Mouse (Mus musculus) forebrain, embryonic 13.5 days (tissue): Measurements from ENCODE around the gene Lct. TPM values are rescaled to one million over a fixed set of nuclear protein-coding genes. Genes with fewer than 3 reads are reported as not detected.
"Not testable (repeated sequence)": the region's sequence is repeated elsewhere in the genome, so short reads cannot be mapped to it uniquely, and the experiment has no call there.

Experiments
- ATAC-seq: fragments of 200-750 bp; cut with Nextera tagmentation; 2 replicates; pipeline ENCODE4 v1.8.0; 2017
- H3K27ac ChIP-seq: fragments of 300-500 bp; sonication (generic); 2 replicates; pipeline ENCODE4 v1.5.1; 2015; ENCODE audit warnings: inconsistent platforms, mild to moderate bottlenecking, moderate library complexity
- H3K27me3 ChIP-seq: fragments of 300-500 bp; sonication (generic); 2 replicates; pipeline ENCODE4 v1.6.1; 2015; ENCODE audit warnings: mild to moderate bottlenecking, inconsistent platforms
- H3K36me3 ChIP-seq: fragments of 300-500 bp; sonication (generic); 2 replicates; pipeline ENCODE4 v1.6.1; 2015; ENCODE audit warnings: mild to moderate bottlenecking, inconsistent platforms; ENCODE audit not compliant: poor library complexity, severe bottlenecking
- H3K4me1 ChIP-seq: fragments of 300-500 bp; sonication (generic); 2 replicates; pipeline ENCODE4 v1.6.1; 2015; ENCODE audit warnings: inconsistent platforms
- H3K4me2 ChIP-seq: fragments of 300-500 bp; sonication (generic); 2 replicates; pipeline ENCODE4 v1.6.1; 2015; ENCODE audit warnings: inconsistent platforms, mild to moderate bottlenecking, moderate library complexity
- H3K4me3 ChIP-seq: fragments of 300-500 bp; sonication (generic); 2 replicates; pipeline ENCODE4 v1.5.1; 2015; ENCODE audit warnings: mild to moderate bottlenecking, inconsistent platforms
- H3K9ac ChIP-seq: fragments of 300-500 bp; sonication (generic); 2 replicates; pipeline ENCODE4 v1.6.1; 2015; ENCODE audit warnings: mild to moderate bottlenecking, inconsistent platforms
- H3K9me3 ChIP-seq: fragments of 300-500 bp; sonication (generic); replicated peaks from 2 replicates; pipeline ENCODE4 v1.6.1; 2016; ENCODE audit warnings: inconsistent platforms
- WGBS: fragments of 180-500 bp; shearing (Covaris S2); methylation state at CpG from one replicate; pipeline ENCODE4 v1.1.7; 2015; 5-methylcytosine and 5-hydroxymethylcytosine counted together
- polyA plus RNA-seq: library from polyadenylated mRNA; unstranded; fragments of >200 nt; fragmentation: Nextera tagmentation; extraction: Ambion mirVana; gene quantifications from 2 replicates; pipeline ENCODE4 v1.2.1, GENCODE M21; 2015

Lct gene
- polyA plus RNA-seq, 1 experiment from 2014 or later = 0.10 TPM

DNA sequence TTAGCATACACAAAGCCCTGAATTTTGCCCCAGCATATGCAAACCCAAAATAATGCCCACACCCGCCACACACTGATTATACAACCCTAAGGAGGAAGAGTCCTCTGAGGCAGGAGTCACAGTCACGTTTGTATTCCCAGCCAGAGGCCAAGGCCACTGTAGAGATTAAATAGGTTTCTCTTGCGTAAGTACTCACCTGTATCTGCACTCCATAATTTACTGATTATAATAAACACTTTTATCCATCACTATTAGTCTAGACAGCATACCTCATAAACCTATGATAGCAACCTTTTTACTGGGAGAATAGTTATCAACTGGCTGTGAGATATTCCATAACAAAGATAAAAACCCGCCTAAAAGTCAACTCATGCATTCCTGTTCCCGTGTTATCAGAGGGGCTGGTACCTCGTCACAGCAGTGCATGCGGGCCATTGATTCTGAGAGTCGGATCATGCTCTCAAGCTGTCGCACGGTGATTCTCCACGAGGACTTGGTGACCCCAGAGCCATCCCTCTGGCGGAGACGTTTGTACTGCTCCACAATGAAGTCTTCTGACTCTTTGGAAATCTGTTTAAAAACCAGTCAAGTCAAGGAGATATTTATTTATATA lies 9.7 kb upstream of the Lct start:
- Histone ChIP-seq H3K4me3 (no peak overlapping the region), H3K27me3 (no peaks in the 10 kb centered on the region), H3K9ac (no peak overlapping the region), H3K9me3 (no peaks in the 10 kb centered on the region), H3K4me1 (no peaks in the 10 kb centered on the region), H3K36me3 (peaks cover 80% of the 10 kb centered on the region), H3K4me2 (no peak overlapping the region), H3K27ac (no peak overlapping the region)
- no peak for ATAC-seq
- 94% methylated on average over 13 of the region's 13 CpGs for WGBS

DNA sequence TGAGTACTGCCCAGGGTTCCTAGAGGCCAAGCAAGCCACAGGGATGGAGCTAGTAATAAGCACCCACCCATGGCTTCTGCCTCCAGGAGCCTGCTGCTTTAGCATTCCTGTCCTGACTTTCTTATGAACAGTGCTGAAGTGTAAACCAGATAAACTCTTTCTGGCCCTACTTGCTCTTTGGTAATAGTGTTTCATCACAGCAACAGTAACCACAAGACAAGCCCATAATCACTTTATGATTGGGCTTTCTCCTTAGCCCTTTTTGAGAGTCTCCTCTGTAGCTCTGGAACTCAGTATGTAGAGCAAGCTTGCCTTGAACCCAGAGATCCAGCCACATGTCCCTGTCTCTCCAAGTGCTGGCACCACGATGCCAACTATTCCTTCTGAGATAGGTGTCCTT lies 2.2 kb upstream of the Lct start:
- H3K4me3 ChIP-seq = no peak overlapping the region
- no peak overlapping the region for H3K27ac ChIP-seq
- peaks cover 82% of the 10 kb centered on the region for H3K36me3 ChIP-seq
- WGBS = 97% methylated on average over 1 of the region's 1 CpGs
- H3K4me2 ChIP-seq = no peak overlapping the region
- no peaks in the 10 kb centered on the region for H3K27me3 ChIP-seq
- no peaks in the 10 kb centered on the region for H3K4me1 ChIP-seq
- no peak for ATAC-seq
- no peak overlapping the region for H3K9ac ChIP-seq
- H3K9me3 ChIP-seq = no peaks in the 10 kb centered on the region

DNA sequence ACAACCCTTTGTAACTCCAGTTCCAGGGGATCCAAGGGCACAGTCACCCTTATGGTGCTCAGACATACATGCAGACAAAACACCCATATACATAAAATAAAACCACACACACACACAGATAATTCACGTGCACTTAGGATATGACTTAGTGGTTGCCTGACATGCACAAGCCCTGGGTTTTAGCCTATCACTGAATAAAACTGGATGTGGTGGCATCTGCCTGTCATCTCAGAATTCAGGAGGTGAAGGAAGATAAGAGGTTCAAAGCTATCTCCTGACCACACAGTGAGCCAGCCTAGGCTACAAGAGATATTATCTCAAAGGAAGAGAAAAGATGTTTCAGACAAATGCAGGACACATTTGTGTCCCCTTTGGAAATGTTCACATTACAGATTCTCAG lies 953 bp downstream of the Lct start:
- 97% methylated on average over 1 of the region's 1 CpGs for WGBS
- H3K4me2 ChIP-seq = no peak overlapping the region
- H3K4me1 ChIP-seq = no peaks in the 10 kb centered on the region
- H3K4me3 ChIP-seq = no peak overlapping the region
- no peaks in the 10 kb centered on the region for H3K9me3 ChIP-seq
- H3K9ac ChIP-seq = no peak overlapping the region
- no peaks in the 10 kb centered on the region for H3K27me3 ChIP-seq
- no peak for ATAC-seq
- H3K36me3 ChIP-seq = peaks cover 51% of the 10 kb centered on the region
- no peak overlapping the region for H3K27ac ChIP-seq

DNA sequence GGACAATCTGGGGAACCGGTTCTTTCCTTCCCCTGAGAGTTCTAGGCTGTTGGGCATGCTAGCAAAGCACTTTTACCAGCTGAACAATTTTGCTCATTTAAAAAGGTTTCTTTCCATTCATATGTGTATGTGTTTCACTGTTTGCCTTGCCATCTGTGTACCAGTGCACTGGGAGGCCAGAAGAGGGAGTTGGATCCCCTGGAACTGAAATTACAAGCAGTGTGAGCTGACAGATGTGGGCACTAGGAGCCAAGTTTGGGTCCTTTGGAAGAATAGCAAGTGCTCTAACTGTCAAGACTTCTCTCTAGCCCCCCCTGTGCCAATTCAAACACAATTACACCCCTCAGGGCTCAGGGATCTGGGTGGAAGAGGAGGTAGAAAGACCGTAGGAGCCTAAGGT lies 3.3 kb downstream of the Lct start:
- ATAC-seq = peak; percentile 41; the same call in 1 of the 2 replicates
- no peaks in the 10 kb centered on the region for H3K27me3 ChIP-seq
- H3K4me2 ChIP-seq = no peak overlapping the region
- H3K4me3 ChIP-seq = no peak overlapping the region
- H3K9ac ChIP-seq = no peak overlapping the region
- 86% methylated on average over 2 of the region's 2 CpGs for WGBS
- no peaks in the 10 kb centered on the region for H3K4me1 ChIP-seq
- no peak overlapping the region for H3K27ac ChIP-seq
- no peaks in the 10 kb centered on the region for H3K9me3 ChIP-seq
- H3K36me3 ChIP-seq = peaks cover 28% of the 10 kb centered on the region

DNA sequence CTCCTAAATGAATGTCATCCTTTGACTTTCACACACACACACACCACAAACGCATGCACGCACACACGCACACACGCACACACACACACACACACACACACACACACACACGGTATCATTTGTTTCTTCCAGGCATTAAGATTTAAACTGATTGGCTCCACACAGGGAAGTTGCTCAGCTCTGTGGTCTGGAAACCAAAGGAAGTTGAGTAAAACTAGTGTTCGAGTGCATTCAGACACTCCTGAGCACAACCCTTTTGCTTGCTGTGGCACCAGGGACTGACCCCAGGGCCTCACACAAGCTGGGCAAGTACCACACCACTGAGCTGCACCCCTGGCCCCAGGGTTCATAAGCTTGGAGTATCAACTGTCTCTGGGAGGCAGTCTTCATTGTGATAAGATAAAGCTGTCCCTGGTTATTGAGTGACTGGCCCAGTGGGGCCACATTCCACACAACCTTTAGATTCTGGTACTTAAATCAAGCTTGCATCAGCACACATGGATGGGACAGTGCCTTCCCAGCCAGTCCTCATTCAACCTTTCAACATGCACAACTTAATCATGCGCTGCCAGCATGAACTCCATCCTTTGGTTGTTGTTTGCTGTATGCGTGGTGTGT lies 5.0 kb downstream of the Lct start:
- ATAC-seq = no peak
- WGBS = 92% methylated on average over 8 of the region's 8 CpGs
- Histone ChIP-seq H3K36me3 (peaks cover 20% of the 10 kb centered on the region), H3K27ac (no peak overlapping the region), H3K9me3 (no peaks in the 10 kb centered on the region), H3K4me3 (no peak overlapping the region), H3K4me2 (no peak overlapping the region), H3K4me1 (no peaks in the 10 kb centered on the region), H3K27me3 (no peaks in the 10 kb centered on the region), H3K9ac (no peak overlapping the region)

DNA sequence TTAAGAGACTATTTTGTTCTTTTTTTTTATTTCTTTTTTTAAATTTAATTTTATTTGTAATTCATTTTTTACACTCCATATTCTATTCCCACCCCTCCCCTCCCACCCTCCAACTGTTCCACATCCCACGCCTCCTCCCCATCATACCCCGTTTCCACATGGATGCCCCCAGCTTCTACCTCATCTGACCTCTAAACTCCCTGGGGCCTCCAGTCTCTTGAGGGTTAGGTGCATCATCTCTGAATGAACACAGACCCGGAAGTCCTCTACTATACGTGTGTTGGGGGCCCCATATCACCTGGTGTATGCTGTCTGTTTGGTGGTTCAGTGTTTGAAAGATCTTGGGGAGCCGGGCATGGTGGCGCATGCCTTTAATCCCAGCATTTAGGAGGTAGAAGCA lies 8.9 kb downstream of the Lct start:
- not testable (repeated sequence) for H3K9ac ChIP-seq, H3K36me3 ChIP-seq, ATAC-seq, H3K9me3 ChIP-seq, H3K4me1 ChIP-seq, H3K27me3 ChIP-seq, H3K4me2 ChIP-seq, H3K4me3 ChIP-seq, H3K27ac ChIP-seq
- 87% methylated on average over 6 of the region's 6 CpGs for WGBS

DNA sequence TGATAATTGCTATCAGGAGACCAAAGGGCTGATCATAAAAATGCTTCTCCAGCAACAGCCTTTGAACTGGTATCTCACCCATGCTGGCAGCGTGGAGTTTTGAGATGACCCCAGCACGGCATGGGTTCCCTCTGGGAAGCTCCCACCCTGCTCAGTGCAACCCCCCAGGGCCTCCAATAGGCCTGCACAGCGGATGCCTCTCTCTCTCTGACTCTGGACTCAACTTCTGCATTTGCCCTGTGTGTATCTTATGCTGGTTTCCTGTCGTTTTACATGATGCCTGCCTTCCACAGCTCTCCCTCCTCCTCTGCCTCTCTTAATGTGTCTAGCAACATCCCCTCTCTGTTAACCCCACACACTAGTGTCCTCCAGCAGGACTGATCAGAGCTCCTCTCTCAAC lies 13.5 kb downstream of the Lct start:
- WGBS = 83% methylated on average over 4 of the region's 4 CpGs
- Histone ChIP-seq H3K4me1 (no peaks in the 10 kb centered on the region), H3K27ac (no peak overlapping the region)

DNA sequence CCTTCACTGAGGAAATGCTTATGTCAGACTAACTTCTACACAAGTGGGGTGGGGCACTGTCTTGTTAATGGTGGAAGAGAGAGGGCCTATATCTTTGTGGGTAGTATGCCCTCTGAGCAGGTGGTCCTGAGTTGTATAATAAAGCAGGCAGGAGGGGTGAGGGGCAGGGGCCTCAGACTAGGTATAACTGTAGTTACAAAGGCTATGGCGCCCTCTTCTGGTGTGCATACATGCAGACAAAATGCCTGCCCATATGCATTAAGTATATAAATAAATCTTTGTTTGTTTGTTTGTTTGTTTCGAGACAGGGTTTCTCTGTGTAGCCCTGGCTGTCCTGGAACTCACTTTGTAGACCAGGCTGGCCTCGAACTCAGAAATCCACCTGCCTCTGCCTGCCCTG lies 19.1 kb downstream of the Lct start:
- H3K4me2 ChIP-seq = no peak overlapping the region
- no peaks in the 10 kb centered on the region for H3K36me3 ChIP-seq
- no peaks in the 10 kb centered on the region for H3K27me3 ChIP-seq
- no peaks in the 10 kb centered on the region for H3K9me3 ChIP-seq
- no peak overlapping the region for H3K27ac ChIP-seq
- H3K4me3 ChIP-seq = no peak overlapping the region
- ATAC-seq = no peak
- no peak overlapping the region for H3K9ac ChIP-seq
- no peaks in the 10 kb centered on the region for H3K4me1 ChIP-seq
- WGBS = 80% methylated on average over 3 of the region's 3 CpGs

More for the DNA sequence above, 13.5 kb downstream of the Lct start:
- Histone ChIP-seq H3K27me3 (no peaks in the 10 kb centered on the region), H3K9me3 (no peaks in the 10 kb centered on the region), H3K4me3 (no peak overlapping the region), H3K4me2 (no peak overlapping the region), H3K36me3 (no peaks in the 10 kb centered on the region), H3K9ac (no peak overlapping the region)
- ATAC-seq = no peak

DNA sequence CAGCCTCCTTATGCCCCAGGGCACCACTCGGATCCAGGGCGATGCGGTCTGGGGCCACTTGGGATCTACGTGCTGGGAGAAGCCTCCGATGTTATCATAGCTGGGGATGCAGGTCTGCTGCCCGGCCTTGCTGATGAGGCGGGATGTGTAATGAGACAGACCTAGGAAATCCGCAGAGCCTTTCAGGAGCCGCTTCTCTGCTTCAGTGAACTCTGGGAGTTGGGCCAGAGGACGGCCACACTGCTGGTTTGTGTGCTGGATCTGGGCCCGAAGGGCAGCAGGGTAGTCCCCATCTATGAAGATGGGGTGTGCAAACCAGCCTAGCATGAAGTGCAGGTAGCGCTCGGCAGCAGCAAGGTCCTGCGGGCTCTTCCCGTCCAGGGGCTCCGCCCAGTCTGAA lies 24.2 kb downstream of the Lct start:
- H3K9me3 ChIP-seq = no peaks in the 10 kb centered on the region
- H3K4me2 ChIP-seq = peak overlapping the region; percentile 23; the same call in 1 of the 2 replicates
- H3K4me3 ChIP-seq = no peak overlapping the region
- no peaks in the 10 kb centered on the region for H3K27me3 ChIP-seq
- H3K36me3 ChIP-seq = no peaks in the 10 kb centered on the region
- WGBS = 75% methylated on average over 16 of the region's 16 CpGs
- ATAC-seq = peak; percentile 74
- H3K4me1 ChIP-seq = no peaks in the 10 kb centered on the region
- H3K9ac ChIP-seq = no peak overlapping the region
- no peak overlapping the region for H3K27ac ChIP-seq

DNA sequence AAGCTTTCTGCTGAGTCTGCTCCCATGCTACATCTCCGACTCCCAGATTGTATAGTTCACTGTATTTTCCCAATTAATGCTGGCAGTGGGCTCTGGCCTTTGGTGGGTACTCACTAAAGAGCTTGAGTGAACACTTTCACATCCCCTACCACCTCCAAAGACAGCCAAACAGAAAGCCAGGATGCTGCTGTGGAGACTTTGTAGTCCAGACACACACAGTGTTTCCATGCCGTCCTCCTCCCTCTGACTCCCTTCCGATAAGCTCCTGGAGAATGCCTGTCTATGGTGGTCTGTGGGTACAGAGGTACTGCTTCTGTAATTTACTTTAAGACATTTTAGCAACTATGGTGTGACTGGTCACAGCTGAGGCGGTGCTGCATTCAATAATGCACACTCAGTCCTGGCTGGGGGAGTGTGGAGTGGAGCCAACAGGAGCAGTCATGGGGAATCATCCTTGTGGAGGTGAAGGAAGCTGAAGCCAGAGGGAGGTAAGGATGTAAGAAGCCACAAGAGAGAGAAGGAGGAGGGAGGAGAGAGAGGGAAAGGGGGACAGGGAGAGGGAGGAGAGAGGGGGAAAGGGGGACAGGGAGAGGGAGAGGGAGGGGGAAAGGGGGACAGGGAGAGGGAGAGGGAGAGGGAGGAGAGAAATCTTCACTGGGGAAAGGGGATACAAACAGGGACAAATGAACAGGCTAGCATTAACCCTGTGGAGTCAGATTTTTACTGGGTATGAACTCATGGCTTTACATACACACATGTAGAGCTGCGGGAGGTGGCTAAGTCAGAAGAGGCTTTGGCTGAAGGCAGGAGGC lies 32.2 kb downstream of the Lct start:
- ATAC-seq = 0 out of 2 replicates have a peak, but pooled peaks have one; percentile 34
- Histone ChIP-seq H3K27ac (no peak overlapping the region), H3K4me1 (no peaks in the 10 kb centered on the region), H3K9me3 (no peaks in the 10 kb centered on the region), H3K4me2 (no peak overlapping the region), H3K36me3 (no peaks in the 10 kb centered on the region), H3K4me3 (no peak overlapping the region), H3K9ac (no peak overlapping the region), H3K27me3 (no peaks in the 10 kb centered on the region)
- 65% methylated on average over 5 of the region's 5 CpGs for WGBS

DNA sequence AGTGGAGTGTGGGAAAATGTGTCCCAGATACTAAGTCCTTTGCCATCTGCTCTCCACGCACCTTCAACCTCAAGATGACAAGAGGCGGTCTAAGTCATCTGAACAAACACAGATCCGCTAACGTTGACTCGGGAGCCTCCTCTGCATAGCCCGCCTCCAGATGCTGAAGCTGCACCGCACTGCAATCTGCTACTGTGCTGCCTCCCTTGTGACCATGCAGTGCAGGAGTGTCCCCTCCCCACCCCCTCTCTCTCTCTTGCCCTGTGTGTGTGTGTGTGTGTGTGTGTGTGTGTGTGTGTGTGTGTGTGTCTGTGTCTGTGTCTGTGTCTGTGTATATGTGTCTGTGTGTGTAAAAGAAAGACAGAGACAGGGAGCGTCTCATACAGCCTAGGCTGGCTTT lies 32.8 kb downstream of the Lct start:
- WGBS = 83% methylated on average over 8 of the region's 8 CpGs
- H3K9me3 ChIP-seq = no peaks in the 10 kb centered on the region
- ATAC-seq = 0 out of 2 replicates have a peak, but pooled peaks have one; percentile 33

DNA sequence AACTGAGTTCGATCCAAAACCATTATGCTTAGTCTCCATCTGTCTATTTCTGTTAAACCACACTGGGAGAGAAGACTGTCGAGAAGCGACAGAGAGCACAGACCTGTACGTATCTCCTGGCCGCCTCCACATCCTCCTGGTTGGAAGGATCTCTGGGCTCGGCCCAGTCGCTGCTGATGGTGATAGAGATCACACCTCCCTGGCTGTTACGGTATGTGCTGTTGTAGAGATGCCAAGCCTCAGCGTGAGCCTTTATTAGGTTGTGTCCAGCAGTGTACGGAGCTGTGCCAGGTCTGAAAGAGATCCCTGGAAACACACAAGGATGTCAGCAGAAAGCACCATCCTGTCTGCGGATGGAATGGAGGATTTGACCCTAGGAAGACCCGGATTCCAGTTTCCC lies 34.6 kb downstream of the Lct start:
- Histone ChIP-seq H3K9ac (no peak overlapping the region), H3K4me3 (no peak overlapping the region), H3K27me3 (no peaks in the 10 kb centered on the region), H3K27ac (no peak overlapping the region), H3K4me1 (no peaks in the 10 kb centered on the region), H3K9me3 (no peaks in the 10 kb centered on the region), H3K36me3 (no peaks in the 10 kb centered on the region), H3K4me2 (no peak overlapping the region)
- 90% methylated on average over 12 of the region's 12 CpGs for WGBS
- ATAC-seq = no peak

More for the DNA sequence above, 32.8 kb downstream of the Lct start:
- no peak overlapping the region for H3K4me2 ChIP-seq
- no peaks in the 10 kb centered on the region for H3K36me3 ChIP-seq
- H3K9ac ChIP-seq = no peak overlapping the region
- no peaks in the 10 kb centered on the region for H3K4me1 ChIP-seq
- no peaks in the 10 kb centered on the region for H3K27me3 ChIP-seq
- H3K4me3 ChIP-seq = no peak overlapping the region
- no peak overlapping the region for H3K27ac ChIP-seq
